Mouse (Mus musculus) heart, embryonic 15.5 days (tissue): ENCODE results near the gene Ceacam20. TPM values are rescaled to one million over a fixed set of nuclear protein-coding genes. Genes with fewer than 3 reads are reported as not detected.
"Not testable (repeated sequence)": the region's sequence is repeated elsewhere in the genome, so short reads cannot be mapped to it uniquely, and the experiment has no call there.

Experiments
- ATAC-seq: fragments of 200-750 bp; cut with Nextera tagmentation; replicated peaks from 2 replicates; pipeline ENCODE4 v1.8.0; 2017; ENCODE audit warnings: low read depth, moderate TSS enrichment; ENCODE audit not compliant: insufficient number of reproducible peaks, insufficient read depth, low FRiP score
- H3K27ac ChIP-seq: fragments of 300-500 bp; sonication (generic); 2 replicates; pipeline ENCODE4 v1.5.1; 2015; ENCODE audit warnings: mild to moderate bottlenecking, inconsistent platforms
- H3K27me3 ChIP-seq: fragments of 300-500 bp; sonication (generic); 2 replicates; pipeline ENCODE4 v1.6.1; 2015; ENCODE audit warnings: inconsistent platforms
- H3K36me3 ChIP-seq: fragments of 300-500 bp; sonication (generic); 2 replicates; pipeline ENCODE4 v1.6.1; 2015; ENCODE audit warnings: mild to moderate bottlenecking, inconsistent platforms
- H3K4me1 ChIP-seq: fragments of 300-500 bp; sonication (generic); replicated peaks from 2 replicates; pipeline ENCODE4 v1.6.1; 2015; ENCODE audit warnings: inconsistent platforms
- H3K4me2 ChIP-seq: fragments of 300-500 bp; sonication (generic); 2 replicates; pipeline ENCODE4 v1.6.1; 2015; ENCODE audit warnings: inconsistent platforms, mild to moderate bottlenecking, moderate library complexity
- H3K4me3 ChIP-seq: fragments of 300-500 bp; sonication (generic); 2 replicates; pipeline ENCODE4 v1.5.1; 2015; ENCODE audit warnings: mild to moderate bottlenecking, inconsistent platforms
- H3K9ac ChIP-seq: fragments of 300-500 bp; sonication (generic); 2 replicates; pipeline ENCODE4 v1.6.1; 2015; ENCODE audit warnings: mild to moderate bottlenecking, inconsistent platforms
- H3K9me3 ChIP-seq: fragments of 300-500 bp; sonication (generic); replicated peaks from 2 replicates; pipeline ENCODE4 v1.6.1; 2016; ENCODE audit warnings: inconsistent platforms
- WGBS: fragments of 180-500 bp; shearing (Covaris S2); methylation state at CpG from one replicate; pipeline ENCODE4 v1.1.7; 2015; ENCODE audit warnings: mixed read lengths; 5-methylcytosine and 5-hydroxymethylcytosine counted together
- polyA plus RNA-seq: library from polyadenylated mRNA; unstranded; fragments of >200 nt; fragmentation: Nextera tagmentation; extraction: Ambion mirVana; gene quantifications from 2 replicates; pipeline ENCODE4 v1.2.1, GENCODE M21; 2015

Ceacam20 gene
- polyA plus RNA-seq = not detected in 2 replicates

DNA sequence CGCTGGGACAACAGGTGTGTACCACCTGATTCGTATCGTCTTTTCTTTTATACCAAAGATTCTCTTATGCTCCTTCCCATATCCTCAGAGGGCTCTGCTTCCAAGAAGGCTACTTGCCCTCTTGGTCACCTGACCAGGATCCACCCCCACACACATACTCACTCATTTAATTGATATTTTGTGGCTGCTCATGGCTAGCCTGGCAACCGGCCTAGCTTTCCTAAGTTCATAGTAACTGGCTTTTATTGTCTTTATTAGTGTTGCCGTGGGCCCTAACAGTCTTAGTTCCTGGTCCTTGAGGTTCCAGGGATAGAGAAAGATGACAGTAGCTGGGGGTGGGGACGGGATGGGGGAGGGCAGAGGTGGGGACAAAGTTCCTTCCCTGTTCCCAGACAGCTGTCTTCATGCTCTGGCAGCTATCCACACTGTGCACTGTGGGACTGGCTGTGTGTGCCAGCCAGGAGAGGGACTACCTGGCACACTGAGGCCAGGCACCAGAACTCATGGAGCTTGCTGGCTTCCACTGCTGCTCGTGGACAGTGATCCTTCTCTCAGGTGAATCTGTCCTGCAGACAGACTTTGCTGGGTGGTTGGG lies at the start of gene Ceacam20:
TSS of gene Ceacam20 (plus strand) at position 428 of the 595 bp plus-strand sequence.
- Histone ChIP-seq H3K27me3 (no peaks in the 10 kb centered on the region), H3K4me3 (no peak within 1 kb of the TSS), H3K27ac (no peak within 1 kb of the TSS), H3K4me2 (no peak within 1 kb of the TSS), H3K9ac (no peak within 1 kb of the TSS), H3K36me3 (no peaks in the 10 kb centered on the region), H3K9me3 (no peaks in the 10 kb centered on the region), H3K4me1 (no peaks in the 10 kb centered on the region)
- ATAC-seq = no peak
- WGBS = 73% methylated on average over 7 of the region's 7 CpGs

DNA sequence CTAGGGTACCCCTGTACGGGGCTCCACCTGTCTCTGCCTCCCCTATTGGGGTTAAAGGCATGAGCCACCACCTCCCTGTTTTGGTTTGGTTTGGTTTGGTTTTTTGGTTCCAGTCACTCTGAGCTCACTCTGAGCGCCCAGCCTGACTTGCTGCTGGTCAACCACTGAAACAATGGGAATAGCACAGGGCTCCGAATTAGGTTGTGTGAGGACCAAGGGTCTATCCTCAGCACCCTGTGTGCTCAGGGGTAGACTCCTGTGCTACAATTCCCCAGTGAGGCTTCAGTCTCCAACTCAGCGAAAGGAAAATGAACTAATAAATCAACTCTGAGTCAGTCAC lies 45.1 kb upstream of the Ceacam20 start:
- Histone ChIP-seq H3K27ac (peak overlapping the region; percentile 89), H3K9me3 (no peaks in the 10 kb centered on the region), H3K4me3 (peak overlapping the region; percentile 80), H3K27me3 (no peaks in the 10 kb centered on the region), H3K4me2 (peak overlapping the region; percentile 68), H3K36me3 (peaks cover 24% of the 10 kb centered on the region), H3K9ac (peak overlapping the region; percentile 83), H3K4me1 (peaks cover 14% of the 10 kb centered on the region)
- WGBS = 21% methylated on average over 4 of the region's 4 CpGs
- no peak; the same call in 1 of the 2 replicates for ATAC-seq

DNA sequence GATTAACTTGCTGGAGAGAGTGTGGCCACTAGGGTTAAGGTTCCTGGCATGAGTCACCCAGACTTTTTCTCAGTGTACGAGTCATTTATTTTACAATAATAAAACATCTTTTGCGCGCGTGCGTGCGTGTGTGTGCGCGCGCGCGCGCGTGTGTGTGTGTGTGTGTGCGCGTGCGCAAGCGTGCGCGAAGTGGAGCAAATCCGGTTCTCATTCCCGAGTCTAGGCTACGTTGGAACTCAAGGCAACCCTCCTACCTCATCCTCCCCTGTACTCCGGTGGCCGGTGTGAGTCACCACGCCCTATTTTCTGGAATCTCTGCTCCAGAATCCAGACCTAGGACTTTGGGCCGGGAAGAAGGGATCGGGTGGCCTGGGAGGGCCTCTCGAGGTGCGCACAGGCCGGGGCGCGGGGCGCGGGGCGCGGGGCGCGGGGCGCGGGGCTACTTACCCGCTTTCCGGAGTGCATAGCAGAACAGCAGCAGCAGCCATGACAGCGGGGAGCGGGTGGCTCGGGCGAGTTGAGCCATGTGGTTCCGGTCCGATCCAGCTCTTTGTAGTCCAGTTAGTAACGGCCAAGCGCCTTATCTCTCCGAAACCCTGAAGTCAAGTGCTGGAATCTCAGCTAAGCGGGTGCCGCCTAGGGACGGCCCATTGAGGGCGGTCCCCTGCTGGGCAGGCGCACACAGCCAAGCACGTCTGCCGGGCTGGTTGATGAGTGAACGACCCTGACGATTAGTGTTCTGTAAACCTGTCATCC lies 44.5 kb upstream of the Ceacam20 start, which contains the start of gene Pvr:
TSS of gene Pvr (minus strand) at position 655 of the 756 bp plus-strand sequence.
- Histone ChIP-seq H3K4me2 (peak within 1 kb of the TSS; percentile 68), H3K9me3 (no peaks in the 10 kb centered on the region), H3K27ac (peak within 1 kb of the TSS; percentile 89), H3K27me3 (no peaks in the 10 kb centered on the region), H3K4me1 (peaks cover 14% of the 10 kb centered on the region), H3K9ac (peak within 1 kb of the TSS; percentile 83), H3K36me3 (peaks cover 19% of the 10 kb centered on the region), H3K4me3 (peak within 1 kb of the TSS; percentile 80)
- ATAC-seq = peak; percentile 92
- WGBS = 1% methylated on average over 60 of the region's 60 CpGs

DNA sequence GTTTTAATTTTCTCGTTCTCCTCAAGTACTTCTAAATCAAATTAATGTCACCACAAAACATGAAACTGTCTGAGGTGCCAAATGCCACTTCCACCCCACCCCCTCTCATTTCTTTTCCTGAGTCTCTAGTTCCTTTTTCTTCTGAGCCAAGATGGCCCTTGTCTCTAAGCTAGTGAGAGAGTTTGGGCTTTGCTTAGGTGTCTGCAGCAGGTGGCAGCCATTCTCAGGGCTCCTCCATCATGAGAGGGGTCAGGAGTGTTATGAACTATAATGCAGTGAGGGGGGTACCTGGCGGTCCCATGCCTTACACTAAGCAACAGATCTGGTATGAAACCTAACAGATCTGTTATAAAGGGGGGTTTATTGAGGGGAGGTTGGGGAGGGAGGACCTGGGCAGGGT lies 41.9 kb upstream of the Ceacam20 start:
- Histone ChIP-seq H3K36me3 (no peaks in the 10 kb centered on the region), H3K4me1 (peaks cover 14% of the 10 kb centered on the region), H3K27ac (no peak overlapping the region), H3K9me3 (no peaks in the 10 kb centered on the region), H3K4me2 (no peak overlapping the region), H3K27me3 (no peaks in the 10 kb centered on the region), H3K9ac (no peak overlapping the region), H3K4me3 (no peak overlapping the region)
- 48% methylated on average over 2 of the region's 2 CpGs for WGBS
- ATAC-seq = no peak

DNA sequence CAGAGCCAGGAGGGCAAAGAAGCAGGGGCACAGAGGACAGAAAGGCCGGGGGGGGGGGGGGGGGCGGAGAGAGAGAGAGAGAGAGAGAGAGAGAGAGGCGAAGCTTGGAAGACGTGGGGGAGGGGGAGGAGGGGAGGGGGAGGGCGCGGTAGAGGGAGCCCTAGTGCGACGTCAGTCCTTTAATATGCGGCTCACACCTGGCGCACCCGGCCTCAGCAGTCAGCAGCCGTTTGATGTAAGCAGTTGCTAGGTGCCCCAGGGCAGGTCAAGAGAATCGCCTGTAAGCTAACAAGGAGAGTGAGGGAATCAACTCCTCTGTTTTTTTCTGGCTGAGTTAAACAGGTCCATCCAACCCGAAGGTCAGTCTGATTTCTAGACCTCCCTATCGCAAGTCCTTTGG lies 41.4 kb upstream of the Ceacam20 start:
- Histone ChIP-seq H3K4me3 (no peak overlapping the region), H3K4me2 (peak overlapping the region; percentile 13; the same call in 1 of the 2 replicates), H3K27ac (no peak overlapping the region), H3K4me1 (peaks cover 14% of the 10 kb centered on the region), H3K36me3 (no peaks in the 10 kb centered on the region), H3K27me3 (no peaks in the 10 kb centered on the region), H3K9ac (no peak overlapping the region), H3K9me3 (no peaks in the 10 kb centered on the region)
- ATAC-seq = no peak
- 9% methylated on average over 11 of the region's 15 CpGs for WGBS

DNA sequence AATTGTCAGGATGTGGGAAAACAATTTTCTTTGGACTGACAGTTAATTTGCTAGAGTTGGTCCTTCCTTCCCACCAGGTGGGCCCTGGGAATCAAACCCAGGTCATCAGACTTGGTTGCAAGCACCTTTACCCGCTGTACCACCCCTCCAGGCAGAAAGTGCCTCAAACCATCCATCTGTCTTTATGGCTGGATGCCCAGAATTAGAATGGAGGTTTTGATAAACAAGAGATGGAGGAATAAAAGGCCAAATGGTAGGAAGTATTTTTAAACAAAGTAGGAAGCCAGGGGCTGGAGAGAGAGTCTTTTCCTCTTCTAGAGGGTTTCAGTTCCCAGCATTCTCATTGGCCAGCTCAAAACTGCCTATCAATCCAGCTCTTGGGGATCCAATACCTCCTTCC lies 39.8 kb upstream of the Ceacam20 start:
- no peak overlapping the region for H3K4me2 ChIP-seq

DNA sequence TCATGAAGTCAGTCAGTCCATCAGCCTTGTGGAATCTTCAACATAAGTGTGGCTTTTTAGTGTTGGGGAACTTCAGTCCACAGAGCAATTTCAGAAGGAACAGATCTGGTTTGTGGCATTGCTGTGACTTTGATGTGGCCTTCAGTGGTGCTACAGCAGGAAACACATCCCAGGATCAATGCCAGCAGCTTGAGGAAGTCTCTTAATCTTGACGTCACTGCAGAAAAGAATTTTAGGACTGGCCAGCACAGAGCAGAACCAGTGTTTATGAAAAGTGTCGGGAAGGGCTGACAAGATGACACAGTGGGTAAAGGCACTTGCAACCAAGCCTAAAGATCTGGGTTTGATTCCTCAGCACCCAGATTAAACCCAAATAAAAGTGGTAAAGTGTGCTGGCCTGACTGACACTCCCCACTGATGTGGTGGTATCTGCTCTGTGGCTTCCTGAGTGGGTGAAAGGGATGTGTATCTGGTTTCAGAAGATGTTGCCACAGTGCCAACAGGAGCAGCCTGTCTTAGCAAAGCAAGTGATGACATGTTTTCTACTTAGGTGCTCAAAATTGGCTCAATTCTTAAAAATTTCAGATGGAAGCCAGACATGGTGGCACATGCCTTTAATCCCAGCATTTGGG lies 38.2 kb upstream of the Ceacam20 start:
- 29% methylated on average over 2 of the region's 2 CpGs for WGBS
- Histone ChIP-seq H3K9me3 (no peaks in the 10 kb centered on the region), H3K27me3 (no peaks in the 10 kb centered on the region), H3K4me3 (no peak overlapping the region), H3K36me3 (no peaks in the 10 kb centered on the region), H3K4me1 (peaks cover 6% of the 10 kb centered on the region; the same call in 1 of the 2 replicates), H3K4me2 (no peak overlapping the region), H3K27ac (no peak overlapping the region), H3K9ac (no peak overlapping the region)
- ATAC-seq = no peak

More for the DNA sequence above, 39.8 kb upstream of the Ceacam20 start:
- no peak for ATAC-seq
- peaks cover 7% of the 10 kb centered on the region for H3K4me1 ChIP-seq
- no peak overlapping the region for H3K4me3 ChIP-seq
- H3K9me3 ChIP-seq = no peaks in the 10 kb centered on the region
- H3K27ac ChIP-seq = no peak overlapping the region
- no peaks in the 10 kb centered on the region for H3K36me3 ChIP-seq
- H3K9ac ChIP-seq = no peak overlapping the region
- WGBS = 71% methylated on average over 1 of the region's 1 CpGs
- H3K27me3 ChIP-seq = no peaks in the 10 kb centered on the region

DNA sequence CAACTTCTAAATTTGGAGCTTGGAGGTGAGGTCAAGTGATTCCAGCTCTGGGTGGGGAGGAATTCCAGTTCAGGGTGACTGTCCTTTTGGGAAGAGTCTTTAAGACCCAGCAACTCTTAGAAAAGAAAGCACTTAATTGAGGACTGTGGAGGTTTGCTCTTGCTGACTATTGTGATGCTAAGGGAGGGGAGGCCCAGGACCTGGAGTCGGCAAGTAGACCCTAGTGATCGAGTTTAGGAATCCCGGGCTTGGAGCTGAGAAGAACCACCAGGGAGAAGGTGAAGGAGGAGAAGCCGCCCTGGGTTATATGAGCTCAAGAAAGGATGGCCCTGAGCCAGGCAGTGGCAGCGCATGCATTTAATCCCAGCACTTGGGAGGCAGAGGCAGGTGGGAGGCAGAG lies 36.7 kb upstream of the Ceacam20 start:
- Histone ChIP-seq H3K9me3 (no peaks in the 10 kb centered on the region), H3K36me3 (no peaks in the 10 kb centered on the region), H3K4me3 (no peak overlapping the region), H3K4me1 (peaks cover 18% of the 10 kb centered on the region), H3K4me2 (no peak overlapping the region), H3K27ac (no peak overlapping the region), H3K27me3 (no peaks in the 10 kb centered on the region), H3K9ac (no peak overlapping the region)
- 69% methylated on average over 5 of the region's 5 CpGs for WGBS
- no peak for ATAC-seq

DNA sequence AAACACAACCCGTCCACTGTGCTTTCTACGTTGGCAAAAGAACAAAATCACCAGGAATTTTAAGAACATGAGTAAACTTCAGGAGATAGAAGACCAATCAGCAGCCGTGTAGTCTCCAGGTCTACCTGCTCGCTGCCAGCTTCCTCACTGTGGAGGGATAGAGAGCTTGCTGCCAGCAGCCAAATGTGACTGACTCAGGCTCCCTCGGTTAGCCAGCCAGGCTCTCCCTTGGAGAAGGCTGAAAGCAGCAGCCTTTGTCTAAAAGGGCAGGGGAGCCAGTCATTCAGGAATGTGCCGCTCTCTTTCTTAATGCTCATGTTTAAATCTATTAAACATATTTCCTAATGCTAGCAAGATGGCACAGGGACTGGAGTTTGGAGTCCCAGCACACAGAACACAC lies 34.7 kb upstream of the Ceacam20 start:
- not testable (repeated sequence) for H3K4me2 ChIP-seq, H3K4me3 ChIP-seq, H3K9me3 ChIP-seq, ATAC-seq, H3K27ac ChIP-seq, H3K9ac ChIP-seq, H3K36me3 ChIP-seq, H3K27me3 ChIP-seq
- WGBS = 74% methylated on average over 6 of the region's 6 CpGs
- H3K4me1 ChIP-seq = peaks cover 30% of the 10 kb centered on the region

DNA sequence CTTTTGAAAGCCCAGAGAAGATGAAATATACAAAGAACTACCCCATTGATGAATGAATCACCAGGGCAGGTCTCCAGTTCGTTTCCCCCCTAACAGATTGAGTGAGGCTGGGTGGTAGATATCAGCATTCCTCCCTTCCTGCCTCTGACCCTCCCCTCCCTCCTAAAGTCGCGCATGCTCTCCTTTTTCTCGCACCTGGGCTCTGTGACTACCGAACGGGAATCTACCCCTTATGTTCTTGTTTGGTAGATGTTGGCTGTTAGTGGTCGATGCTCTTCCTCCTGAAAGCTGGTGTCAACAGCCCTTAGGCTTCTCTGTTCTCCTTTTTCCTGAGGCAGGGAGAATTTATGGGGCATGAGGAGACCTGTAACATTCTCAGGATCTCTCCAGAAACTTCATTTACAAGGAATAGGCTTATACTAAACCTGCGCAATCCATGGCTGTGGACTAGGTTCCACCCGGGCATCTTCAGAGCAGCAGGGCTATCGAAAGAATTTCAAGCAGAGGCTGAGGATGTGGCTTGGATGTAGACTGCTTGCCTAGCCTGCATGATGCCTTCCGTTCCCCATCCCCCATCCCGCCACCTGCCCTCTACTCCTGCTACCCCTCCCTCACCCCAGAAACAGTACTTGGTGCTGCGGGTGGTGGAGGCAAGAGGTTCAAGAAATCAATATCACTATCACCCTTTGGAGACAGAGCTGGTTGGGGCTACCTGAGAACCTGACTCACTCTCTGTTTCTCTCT lies 32.9 kb upstream of the Ceacam20 start:
- H3K27me3 ChIP-seq = no peaks in the 10 kb centered on the region; the same call in 1 of the 2 replicates
- 18% methylated on average over 13 of the region's 13 CpGs for WGBS
- peaks cover 39% of the 10 kb centered on the region for H3K4me1 ChIP-seq
- no peak for ATAC-seq
- no peaks in the 10 kb centered on the region for H3K36me3 ChIP-seq
- no peaks in the 10 kb centered on the region for H3K9me3 ChIP-seq
- H3K4me2 ChIP-seq = peak overlapping the region; percentile 2; the same call in 1 of the 2 replicates
- H3K9ac ChIP-seq = no peak overlapping the region
- no peak overlapping the region for H3K4me3 ChIP-seq
- peak overlapping the region; percentile 31; the same call in 1 of the 2 replicates for H3K27ac ChIP-seq
